ENCODE assay signal across 1 mouse cellular context in the genomic region with DNA sequence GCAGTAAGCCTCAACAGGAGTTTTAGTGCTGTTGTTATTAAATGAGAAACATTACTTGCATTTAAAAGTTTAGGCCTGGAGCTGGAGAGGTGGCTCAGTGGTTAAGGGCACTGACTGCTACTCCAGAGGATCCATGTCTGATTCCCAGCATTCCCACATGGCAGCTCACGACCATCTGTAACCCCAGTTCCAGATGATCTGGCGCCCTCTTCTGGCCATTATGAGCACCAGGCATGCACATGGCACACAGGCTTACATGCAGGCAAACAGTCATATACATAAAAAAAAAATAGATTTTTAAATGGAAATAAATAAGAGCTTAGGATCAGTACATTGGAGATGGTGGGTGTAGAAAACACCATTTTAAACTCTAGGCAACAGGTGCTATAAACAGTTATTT.
TF ChIP-seq lines count a peak whose summit lies in the region.

No protein-coding gene starts in this region.

TF ChIP-seq in MEL, 35 proteins besides CTCF, POLR2A, EP300 and RAD21:
- no peak for TF ChIP-seq ZNF384 (IDR thresholded peaks at IDR 0.05; ENCODE audit: low read depth, low read length)
- no peak for TF ChIP-seq CHD2 (IDR thresholded peaks at IDR 0.05; ENCODE audit: low read length)
- TF ChIP-seq ZKSCAN1 (IDR thresholded peaks at IDR 0.05; ENCODE audit: low read depth, low read length), result no peak
